Mouse (Mus musculus): ENCODE data around the gene Fbxw17.
"Not testable (repeated sequence)": the region's sequence is repeated elsewhere in the genome, so short reads cannot be mapped to it uniquely, and the experiment has no call there.

DNA sequence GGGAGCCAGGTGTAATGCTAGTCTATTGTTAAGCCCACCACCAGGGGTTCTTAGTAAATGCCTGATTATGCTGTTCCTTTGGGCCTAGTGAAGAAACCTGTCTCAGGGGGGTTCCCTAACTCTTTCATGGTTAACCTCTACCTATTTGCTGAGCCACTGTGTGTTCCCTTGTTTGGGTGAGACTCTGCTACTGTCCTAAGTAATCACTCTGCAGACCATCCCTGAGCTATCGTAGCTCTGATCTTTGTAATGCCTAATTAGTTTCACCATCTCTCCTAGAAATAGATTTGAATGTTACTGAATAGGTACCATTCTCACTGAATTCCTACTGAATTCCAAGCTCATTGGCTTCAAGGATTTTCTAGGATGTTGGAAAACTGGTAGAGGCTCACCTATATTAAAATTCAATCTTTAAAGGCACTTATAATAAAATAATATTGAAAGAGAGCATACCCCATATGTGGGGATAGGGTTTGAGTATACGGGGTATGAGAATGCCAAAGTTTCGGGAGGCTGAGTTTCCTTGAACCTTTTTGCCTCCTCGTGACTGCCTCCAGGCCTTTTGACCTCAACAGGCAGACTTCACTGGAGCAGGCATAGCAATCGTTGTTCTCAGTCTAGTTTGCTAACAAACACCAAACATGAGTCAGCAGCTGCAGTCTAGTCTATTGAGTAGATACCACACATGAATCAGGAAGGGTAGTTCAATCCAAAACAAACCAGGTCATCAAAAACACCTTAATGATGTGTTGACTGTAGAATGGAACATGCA, 44.5 kb upstream of the Fbxw17 start:
- TF ChIP-seq CTCF (IDR thresholded peaks at IDR 0.05; ENCODE audit: low read depth); EP300 (optimal IDR thresholded peaks at IDR 0.05): not testable (repeated sequence)

Data from stomach, postnatal 0 days (tissue).